Mouse (Mus musculus) E14TG2a.4 (cell line): ENCODE results near the gene Meiob.

Experiments
- CTCF ChIP-seq: conservative IDR thresholded peaks from 2 replicates; pipeline ENCODE4 v1.5.1; 2014; ENCODE audit warnings: low read length
- NANOG ChIP-seq: IDR thresholded peaks from 2 replicates; pipeline ENCODE4 v1.6.1; 2014; ENCODE audit warnings: borderline replicate concordance, low read length, mixed read lengths

GRCm38 (mm10) chr17:24856589-24856988, 52.5 kb downstream of the Meiob start:
- TF ChIP-seq NANOG, result no peak
- TF ChIP-seq CTCF, result no peak
